Mouse (Mus musculus): Measurements from ENCODE around the gene Jph3. TPM values are rescaled to one million over a fixed set of nuclear protein-coding genes. Genes with fewer than 3 reads are reported as not detected.

The Jph3 gene
- 0.11 TPM in 2 replicates for polyA plus RNA-seq (2015; fragmentation: Nextera tagmentation; extraction: Ambion mirVana)

- Histone ChIP-seq H3K9me3 (ENCODE audit: low read length) (no peaks in the 10 kb centered on the region), H3K36me3 (replicated peaks; ENCODE audit: insufficient read depth, low read length) (no peaks in the 10 kb centered on the region), H3K27me3 (ENCODE audit: insufficient read depth, low read length) (peaks cover 44% of the 10 kb centered on the region), H3K4me1 (ENCODE audit: insufficient read depth) (no peaks in the 10 kb centered on the region), H3K27ac (ENCODE audit: low read depth) (no peak within 1 kb of the TSS), H3K4me2 (ENCODE audit: low read depth, low read length) (peak within 1 kb of the TSS; percentile 44; the same call in 1 of the 2 replicates), H3K9ac (replicated peaks) (no peak within 1 kb of the TSS), H3K4me3 (ENCODE audit: low read depth, low read length) (no peak within 1 kb of the TSS)
- DNase-seq = no peak
- no peak for ATAC-seq
- TF ChIP-seq CTCF (IDR thresholded peaks at IDR 0.05; ENCODE audit: low read depth) = no peak
- no peak for TF ChIP-seq EP300 (IDR thresholded peaks at IDR 0.05; ENCODE audit: low read depth)
- 9% methylated on average over 12 of the region's 12 CpGs for WGBS (ENCODE audit: insufficient replicate concordance)
These were observed at the start of gene Jph3 for GRCm38 (mm10) chr8:121729323-121729722. Gene Jph3, plus strand, starts transcription at chr8:121729623.

- Histone ChIP-seq H3K27me3 (ENCODE audit: insufficient read depth, low read length) (no peaks in the 10 kb centered on the region), H3K4me1 (ENCODE audit: insufficient read depth) (no peaks in the 10 kb centered on the region)
These were observed 48.5 kb upstream of the Jph3 start for GRCm38 (mm10) chr8:121680896-121681295.

GRCm38 (mm10) chr8:121681457-121681856, 48.0 kb upstream of the Jph3 start:
- H3K36me3 ChIP-seq (replicated peaks; ENCODE audit: insufficient read depth, low read length) = no peaks in the 10 kb centered on the region
- no peak for ATAC-seq
- H3K9ac ChIP-seq (replicated peaks) = no peak overlapping the region
- H3K4me1 ChIP-seq (ENCODE audit: insufficient read depth) = no peaks in the 10 kb centered on the region
- no peak for DNase-seq
- H3K27ac ChIP-seq (ENCODE audit: low read depth) = no peak overlapping the region
- 53% methylated on average over 10 of the region's 10 CpGs for whole genome bisulfite sequencing (ENCODE audit: insufficient replicate concordance)
- TF ChIP-seq CTCF (IDR thresholded peaks at IDR 0.05; ENCODE audit: low read depth) (no peak), EP300 (IDR thresholded peaks at IDR 0.05; ENCODE audit: low read depth) (no peak)
- no peak overlapping the region for H3K4me2 ChIP-seq (ENCODE audit: low read depth, low read length)
- no peak overlapping the region for H3K4me3 ChIP-seq (ENCODE audit: low read depth, low read length)
- no peaks in the 10 kb centered on the region for H3K27me3 ChIP-seq (ENCODE audit: insufficient read depth, low read length)
- no peaks in the 10 kb centered on the region for H3K9me3 ChIP-seq (ENCODE audit: low read length)

More at GRCm38 (mm10) chr8:121680896-121681295, 48.5 kb upstream of the Jph3 start:
- WGBS (ENCODE audit: insufficient replicate concordance) = 81% methylated on average over 4 of the region's 4 CpGs
- no peak overlapping the region for H3K9ac ChIP-seq (replicated peaks)
- no peak overlapping the region for H3K4me2 ChIP-seq (ENCODE audit: low read depth, low read length)
- TF ChIP-seq EP300 (IDR thresholded peaks at IDR 0.05; ENCODE audit: low read depth) (no peak), CTCF (IDR thresholded peaks at IDR 0.05; ENCODE audit: low read depth) (no peak)
- no peak overlapping the region for H3K27ac ChIP-seq (ENCODE audit: low read depth)
- no peak overlapping the region for H3K4me3 ChIP-seq (ENCODE audit: low read depth, low read length)
- H3K9me3 ChIP-seq (ENCODE audit: low read length) = no peaks in the 10 kb centered on the region
- DNase-seq (no peak), ATAC-seq (no peak)
- no peaks in the 10 kb centered on the region for H3K36me3 ChIP-seq (replicated peaks; ENCODE audit: insufficient read depth, low read length)

DNA sequence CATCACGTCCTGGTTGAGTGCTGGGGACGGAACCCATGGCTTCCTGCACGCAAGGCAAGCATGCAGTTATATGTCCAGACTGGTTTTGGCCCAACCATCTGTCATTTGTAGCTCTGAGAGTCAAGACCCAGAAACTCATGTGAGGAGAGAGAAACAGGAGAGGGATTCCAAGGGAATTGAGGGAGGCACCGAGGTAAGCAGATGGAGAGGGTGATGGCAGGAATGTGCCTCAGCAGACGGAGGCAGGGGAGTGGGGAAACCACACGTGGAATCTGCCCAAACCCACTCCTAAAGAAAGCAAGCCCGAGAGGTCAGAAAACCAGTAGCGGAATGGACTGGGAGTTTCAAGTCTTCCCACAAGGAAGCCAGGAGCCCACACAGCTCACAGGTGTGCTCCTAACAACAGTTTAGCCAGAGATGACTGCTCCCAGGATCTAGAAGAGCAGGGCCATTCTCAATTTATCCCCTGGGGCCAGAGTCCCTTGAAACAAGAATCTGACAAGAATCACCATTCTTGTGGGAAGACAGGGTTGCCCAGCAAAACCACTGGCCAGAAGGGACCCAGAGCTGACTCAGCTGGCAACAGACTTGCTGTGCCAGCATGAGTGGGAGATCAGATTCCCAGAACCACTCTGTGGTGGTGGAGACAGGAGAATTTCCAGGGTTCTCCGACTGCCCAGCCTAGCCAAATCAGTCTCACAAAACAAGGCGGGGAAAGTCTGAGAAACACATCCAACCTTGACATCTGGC, 46.2 kb upstream of the Jph3 start:
- Histone ChIP-seq H3K4me3 (ENCODE audit: low read depth, low read length) (no peak overlapping the region), H3K27me3 (ENCODE audit: insufficient read depth, low read length) (no peaks in the 10 kb centered on the region), H3K36me3 (replicated peaks; ENCODE audit: insufficient read depth, low read length) (no peaks in the 10 kb centered on the region), H3K9me3 (ENCODE audit: low read length) (no peaks in the 10 kb centered on the region), H3K4me1 (ENCODE audit: insufficient read depth) (no peaks in the 10 kb centered on the region), H3K27ac (ENCODE audit: low read depth) (no peak overlapping the region), H3K4me2 (ENCODE audit: low read depth, low read length) (no peak overlapping the region), H3K9ac (replicated peaks) (no peak overlapping the region)
- 65% methylated on average over 10 of the region's 10 CpGs for WGBS (ENCODE audit: insufficient replicate concordance)
- TF ChIP-seq CTCF (IDR thresholded peaks at IDR 0.05; ENCODE audit: low read depth) = no peak
- TF ChIP-seq EP300 (IDR thresholded peaks at IDR 0.05; ENCODE audit: low read depth) = no peak
- no peak for DNase-seq
- no peak for ATAC-seq

DNA sequence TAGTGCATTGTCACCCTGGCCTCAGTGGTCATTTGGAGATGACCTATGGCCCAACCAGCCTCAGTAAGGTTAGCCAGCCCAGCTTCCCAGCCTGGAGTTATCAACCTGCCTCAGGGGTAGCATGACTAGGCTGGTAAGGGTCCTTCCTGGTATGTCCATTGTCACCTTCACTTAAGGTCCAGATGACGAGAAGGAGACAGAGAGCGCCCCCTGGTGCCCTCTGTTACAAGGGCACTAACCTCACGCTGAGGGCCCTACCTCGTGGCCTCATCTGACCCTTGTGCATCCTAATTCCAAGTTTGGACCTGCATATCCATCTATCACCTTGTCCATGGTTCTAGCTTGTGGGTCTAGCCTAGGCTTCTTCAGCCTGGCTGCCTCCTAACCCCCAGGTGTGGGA, 44.0 kb upstream of the Jph3 start:
- H3K9me3 ChIP-seq (ENCODE audit: low read length) = no peaks in the 10 kb centered on the region
- no peak overlapping the region for H3K4me3 ChIP-seq (ENCODE audit: low read depth, low read length)
- TF ChIP-seq EP300 (IDR thresholded peaks at IDR 0.05; ENCODE audit: low read depth) (no peak), CTCF (IDR thresholded peaks at IDR 0.05; ENCODE audit: low read depth) (peak; percentile 74)
- H3K27ac ChIP-seq (ENCODE audit: low read depth) = no peak overlapping the region
- WGBS (ENCODE audit: insufficient replicate concordance) = 13% methylated on average over 4 of the region's 4 CpGs
- no peak overlapping the region for H3K9ac ChIP-seq (replicated peaks)
- no peaks in the 10 kb centered on the region for H3K4me1 ChIP-seq (ENCODE audit: insufficient read depth)
- H3K4me2 ChIP-seq (ENCODE audit: low read depth, low read length) = no peak overlapping the region
- ATAC-seq = no peak
- no peaks in the 10 kb centered on the region for H3K27me3 ChIP-seq (ENCODE audit: insufficient read depth, low read length)
- H3K36me3 ChIP-seq (replicated peaks; ENCODE audit: insufficient read depth, low read length) = no peaks in the 10 kb centered on the region
- peak; percentile 64 for DNase-seq

DNA sequence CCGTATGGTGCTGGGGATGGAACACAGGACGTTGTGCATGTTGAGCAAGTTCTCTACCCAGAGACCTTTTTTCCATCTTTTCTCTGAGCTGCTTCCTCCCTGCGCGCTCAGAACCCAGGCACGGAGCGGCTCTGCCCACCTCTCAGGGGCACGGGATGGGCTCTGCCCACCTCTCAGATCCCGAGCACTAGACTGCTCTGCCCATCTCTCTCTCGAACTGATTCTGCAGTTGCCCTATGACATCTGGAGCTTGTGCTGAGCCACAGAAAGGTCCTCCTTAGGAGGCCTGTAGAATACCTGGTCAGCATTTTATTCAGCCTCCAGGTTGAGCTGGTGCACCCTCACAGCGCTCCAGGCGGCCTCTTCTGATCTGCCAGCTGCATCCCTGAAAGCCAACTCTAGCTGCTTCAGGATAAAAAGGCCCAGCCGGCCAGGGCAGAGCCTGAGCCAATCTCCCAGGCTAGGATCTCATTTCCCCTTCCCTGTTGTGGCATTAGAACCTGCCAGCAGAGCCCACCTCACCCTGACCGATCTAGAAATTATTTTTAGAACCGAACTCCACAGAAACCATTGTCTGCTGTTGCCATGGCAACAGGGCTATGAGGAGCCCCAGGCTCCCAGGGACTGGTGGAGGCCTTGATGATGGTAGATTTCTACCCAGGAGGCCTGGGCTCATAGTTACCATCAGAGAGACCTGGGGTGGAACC, 41.8 kb upstream of the Jph3 start:
- no peak for TF ChIP-seq EP300 (IDR thresholded peaks at IDR 0.05; ENCODE audit: low read depth)
- no peak for TF ChIP-seq CTCF (IDR thresholded peaks at IDR 0.05; ENCODE audit: low read depth)

More for the DNA sequence above, 41.8 kb upstream of the Jph3 start:
- H3K9ac ChIP-seq (replicated peaks) = no peak overlapping the region
- 43% methylated on average over 11 of the region's 14 CpGs for WGBS (ENCODE audit: insufficient replicate concordance)
- no peak for ATAC-seq
- H3K4me3 ChIP-seq (ENCODE audit: low read depth, low read length) = no peak overlapping the region
- DNase-seq = no peak
- H3K27ac ChIP-seq (ENCODE audit: low read depth) = no peak overlapping the region
- no peak overlapping the region for H3K4me2 ChIP-seq (ENCODE audit: low read depth, low read length)
- H3K4me1 ChIP-seq (ENCODE audit: insufficient read depth) = no peaks in the 10 kb centered on the region
- H3K27me3 ChIP-seq (ENCODE audit: insufficient read depth, low read length) = no peaks in the 10 kb centered on the region
- H3K36me3 ChIP-seq (replicated peaks; ENCODE audit: insufficient read depth, low read length) = no peaks in the 10 kb centered on the region
- H3K9me3 ChIP-seq (ENCODE audit: low read length) = no peaks in the 10 kb centered on the region

Measured in liver, postnatal 0 days (tissue).